ENCODE assay signal across 17 mouse cellular contexts in genomic region chr9:66347405-66348035, GRCm38 (mm10). TPM values are rescaled to one million over a fixed set of nuclear protein-coding genes. Genes with fewer than 3 reads are reported as not detected.
DNase-seq lines count a peak whose midpoint lies in the region; ATAC-seq and TF ChIP-seq lines count a peak whose summit lies in the region.
"Had no signal": no experiment of that assay in that cellular context is flagged by ENCODE, and none has a peak within 500 bp of the region (broad histone marks: within the 10 kb centered on the region; RNA-seq: fewer than 3 reads in every experiment).

No protein-coding gene starts in this region.

- TF ChIP-seq EP300 in stomach, postnatal 0 days (optimal IDR thresholded peaks at IDR 0.05) = no peak

- H3K4me1 ChIP-seq in liver, embryonic 15.5 days (replicated peaks) = peaks cover 44% of the 10 kb centered on the region
- 0 out of 2 replicates have a peak, but pooled peaks cover 2% of the 10 kb centered on the region for H3K4me1 ChIP-seq in stomach, postnatal 0 days (replicated peaks; ENCODE audit: control insufficient read depth, insufficient read depth)

- peak overlapping the region; percentile 99 for H3K27ac ChIP-seq in liver, embryonic 15.5 days (replicated peaks)
- H3K27ac ChIP-seq in stomach, postnatal 0 days (replicated peaks) = no peak overlapping the region
- H3K27ac ChIP-seq: embryonic facial prominence, embryonic 13.5 days; forebrain, embryonic 15.5 days; hindbrain, embryonic 13.5 days; limb, embryonic 12.5 days; stomach, embryonic 15.5 days had no signal

- no peaks in the 10 kb centered on the region for H3K27me3 ChIP-seq in liver, embryonic 15.5 days
- H3K27me3 ChIP-seq in stomach, postnatal 0 days (ENCODE audit: control insufficient read depth, insufficient read depth, low read length) = no peaks in the 10 kb centered on the region
- H3K27me3 ChIP-seq: embryonic facial prominence, embryonic 13.5 days; forebrain, embryonic 15.5 days; hindbrain, embryonic 13.5 days; limb, embryonic 12.5 days; stomach, embryonic 15.5 days had no signal

- DNase-seq in layer of hippocampus, adult 9-11 months = peak; percentile 12
- DNase-seq in layer of hippocampus, adult 18-20 months (ENCODE audit: low spot score in 2 of 2) = no peak
- DNase-seq in spleen, postnatal 36 days (ENCODE audit: low spot score in 2 of 2) = peak; percentile 36 to 54
- no peak for DNase-seq in stomach, postnatal 0 days (ENCODE audit: low spot score)
- DNase-seq in thymus, postnatal 0 days (ENCODE audit: low spot score) = no peak
- DNase-seq in cerebellum, postnatal 10 days = no peak
- DNase-seq: adrenal gland, postnatal 36 days; cerebellum, adult 9-10 months; kidney, adult 2 months; retina, postnatal 1 day had no signal

- H3K9me3 ChIP-seq in liver, embryonic 15.5 days (replicated peaks) = no peaks in the 10 kb centered on the region
- H3K9me3 ChIP-seq in stomach, postnatal 0 days (ENCODE audit: control insufficient read depth, low read length) = no peaks in the 10 kb centered on the region
- H3K9me3 ChIP-seq: embryonic facial prominence, embryonic 13.5 days; forebrain, embryonic 15.5 days; hindbrain, embryonic 13.5 days; limb, embryonic 12.5 days; stomach, embryonic 15.5 days had no signal

- H3K9ac ChIP-seq in liver, embryonic 15.5 days = peak overlapping the region; percentile 24; the same call in 1 of the 2 replicates
- no peak overlapping the region for H3K9ac ChIP-seq in stomach, postnatal 0 days (ENCODE audit: low read length)
- H3K9ac ChIP-seq: embryonic facial prominence, embryonic 13.5 days; forebrain, embryonic 15.5 days; hindbrain, embryonic 13.5 days; limb, embryonic 12.5 days; stomach, embryonic 15.5 days had no signal

- peak overlapping the region; percentile 3; the same call in 1 of the 2 replicates for H3K4me3 ChIP-seq in liver, embryonic 15.5 days (replicated peaks)
- no peak overlapping the region for H3K4me3 ChIP-seq in stomach, postnatal 0 days (ENCODE audit: low read depth, low read length)
- H3K4me3 ChIP-seq: embryonic facial prominence, embryonic 13.5 days; forebrain, embryonic 15.5 days; hindbrain, embryonic 13.5 days; limb, embryonic 12.5 days; stomach, embryonic 15.5 days had no signal

- H3K4me2 ChIP-seq in liver, embryonic 15.5 days = peak overlapping the region; percentile 57
- H3K4me2 ChIP-seq in stomach, postnatal 0 days (replicated peaks; ENCODE audit: low read depth) = no peak overlapping the region
- H3K4me2 ChIP-seq: embryonic facial prominence, embryonic 13.5 days; forebrain, embryonic 15.5 days; hindbrain, embryonic 13.5 days; limb, embryonic 12.5 days; stomach, embryonic 15.5 days had no signal

- ATAC-seq in common myeloid progenitor, adult 5-6 weeks (replicated peaks; ENCODE audit: low read depth, poor library complexity, severe bottlenecking) = peak; percentile 72
- no peak for ATAC-seq in liver, embryonic 15.5 days (ENCODE audit: insufficient read depth)
- ATAC-seq in stomach, postnatal 0 days (ENCODE audit: low FRiP score, low TSS enrichment) = no peak
- ATAC-seq: forebrain, embryonic 15.5 days had no signal

- WGBS in liver, embryonic 15.5 days (ENCODE audit: insufficient replicate concordance) = 36% methylated on average over 7 of the region's 7 CpGs
- WGBS in stomach, postnatal 0 days = 85% methylated on average over 7 of the region's 7 CpGs

- no peaks in the 10 kb centered on the region for H3K36me3 ChIP-seq in liver, embryonic 15.5 days (replicated peaks)
- no peaks in the 10 kb centered on the region for H3K36me3 ChIP-seq in stomach, postnatal 0 days (ENCODE audit: control insufficient read depth, insufficient read depth, low read length)
- H3K36me3 ChIP-seq: embryonic facial prominence, embryonic 13.5 days; forebrain, embryonic 15.5 days; hindbrain, embryonic 13.5 days; limb, embryonic 12.5 days; stomach, embryonic 15.5 days had no signal

- TF ChIP-seq CTCF in stomach, postnatal 0 days (IDR thresholded peaks at IDR 0.05; ENCODE audit: low read depth) = no peak

RNA-seq across cellular contexts. Expression of gene Herc1, which starts 2.7 kb away (rescaled TPM):
- total RNA-seq in layer of hippocampus, adult 18-20 months (2021) = 100 to 1,000 TPM; 100 to 109 TPM
- 80.8 and 106 TPM in 2 replicates for total RNA-seq in common myeloid progenitor, adult 5-6 weeks (2017)
- polyA plus RNA-seq in liver, embryonic 15.5 days (2015; fragmentation: Nextera tagmentation; extraction: Ambion mirVana) = 27.3 and 30.6 TPM in 2 replicates
- polyA plus RNA-seq in stomach, postnatal 0 days (2015; fragmentation: Nextera tagmentation; extraction: Ambion mirVana) = 7.7 and 8.1 TPM in 2 replicates
- polyA plus RNA-seq in thymus, postnatal 0 days (2015; fragmentation: Nextera tagmentation; extraction: Ambion mirVana) = 14.9 and 20.9 TPM in 2 replicates

Comparison
In these comparisons a context has a peak if more than half of its experiments do, and no peak if none do; other contexts are left out.
1. DNase-seq: peak in layer of hippocampus, adult 9-11 months (single experiment) and spleen, postnatal 36 days (2 of 2); none in layer of hippocampus, adult 18-20 months (0 of 2), stomach, postnatal 0 days (single experiment), thymus, postnatal 0 days (single experiment) and cerebellum, postnatal 10 days (0 of 2).